Mouse (Mus musculus) forebrain, embryonic 12.5 days (tissue): Measurements from ENCODE around the gene Zfp276. TPM values are rescaled to one million over a fixed set of nuclear protein-coding genes. Genes with fewer than 3 reads are reported as not detected.
A peak's percentile ranks its signal among the peaks of the same experiment; 100 is the strongest.

Experiments used
- ATAC-seq: fragments of 200-750 bp; cut with Nextera tagmentation; 2 replicates; pipeline ENCODE4 v1.8.0; 2017; ENCODE audit warnings: moderate TSS enrichment; ENCODE audit not compliant: low FRiP score
- H3K27ac ChIP-seq: fragments of 300-500 bp; sonication (generic); 2 replicates; pipeline ENCODE4 v1.5.1; 2016; ENCODE audit warnings: mild to moderate bottlenecking
- H3K27me3 ChIP-seq: fragments of 300-500 bp; sonication (generic); 2 replicates; pipeline ENCODE4 v1.6.1; 2016; ENCODE audit warnings: mild to moderate bottlenecking
- H3K36me3 ChIP-seq: fragments of 300-500 bp; sonication (generic); replicated peaks from 2 replicates; pipeline ENCODE4 v1.6.1; 2016; ENCODE audit warnings: mild to moderate bottlenecking
- H3K4me1 ChIP-seq: fragments of 300-500 bp; sonication (generic); 2 replicates; pipeline ENCODE4 v1.6.1; 2016
- H3K4me2 ChIP-seq: fragments of 300-500 bp; sonication (generic); 2 replicates; pipeline ENCODE4 v1.6.1; 2016; ENCODE audit warnings: mild to moderate bottlenecking, moderate library complexity
- H3K4me3 ChIP-seq: fragments of 300-500 bp; sonication (generic); replicated peaks from 2 replicates; pipeline ENCODE4 v1.5.1; 2016; ENCODE audit warnings: mild to moderate bottlenecking
- H3K9ac ChIP-seq: fragments of 300-500 bp; sonication (generic); 2 replicates; pipeline ENCODE4 v1.6.1; 2016; ENCODE audit warnings: mild to moderate bottlenecking
- H3K9me3 ChIP-seq: fragments of 300-500 bp; sonication (generic); 2 replicates; pipeline ENCODE4 v1.6.1; 2016
- WGBS: fragments of 180-500 bp; shearing (Covaris S2); methylation state at CpG from one replicate; pipeline ENCODE4 v1.1.7; 2016; 5-methylcytosine and 5-hydroxymethylcytosine counted together
- polyA plus RNA-seq: library from polyadenylated mRNA; unstranded; fragments of >200 nt; fragmentation: Nextera tagmentation; extraction: Ambion mirVana; gene quantifications from 2 replicates; pipeline ENCODE4 v1.2.1, GENCODE M21; 2016

Gene Zfp276
- polyA plus RNA-seq, 1 experiment from 2014 or later, result 25.8 TPM

DNA sequence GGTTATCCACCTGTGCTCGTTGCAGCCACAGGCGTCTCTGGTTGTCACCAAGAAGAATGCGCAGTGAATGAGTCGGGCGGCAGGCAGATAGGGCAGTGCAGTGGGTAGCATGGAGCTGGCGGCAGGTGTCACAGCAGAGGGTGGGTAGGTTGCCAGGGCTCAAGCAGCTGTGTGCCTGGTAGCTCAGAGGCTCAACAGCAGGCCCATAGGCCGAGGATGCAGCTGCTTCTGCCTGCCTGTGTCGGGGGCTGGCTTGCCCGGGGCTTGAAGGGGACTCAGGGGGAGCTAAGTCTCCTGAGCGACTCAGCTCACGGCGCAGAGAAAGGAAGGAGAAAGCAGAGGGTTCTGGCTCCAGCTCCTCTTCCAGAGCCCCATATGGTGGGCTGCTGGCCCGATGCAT, 20.7 kb upstream of the Zfp276 start:
- 64% methylated on average over 13 of the region's 13 CpGs for WGBS
- Histone ChIP-seq H3K9ac (no peak overlapping the region), H3K4me1 (peaks cover 20% of the 10 kb centered on the region), H3K27ac (no peak overlapping the region), H3K4me2 (no peak overlapping the region), H3K9me3 (no peaks in the 10 kb centered on the region), H3K4me3 (no peak overlapping the region), H3K27me3 (peaks cover 46% of the 10 kb centered on the region), H3K36me3 (peaks cover 12% of the 10 kb centered on the region)
- no peak for ATAC-seq

GRCm38 (mm10) chr8:123233760-123234159, 20.2 kb upstream of the Zfp276 start:
- H3K27ac ChIP-seq, result no peak overlapping the region
- H3K27me3 ChIP-seq, result peaks cover 46% of the 10 kb centered on the region
- no peak overlapping the region for H3K4me2 ChIP-seq
- no peaks in the 10 kb centered on the region for H3K9me3 ChIP-seq
- H3K4me3 ChIP-seq, result no peak overlapping the region
- H3K4me1 ChIP-seq, result peaks cover 20% of the 10 kb centered on the region
- 81% methylated on average over 11 of the region's 11 CpGs for WGBS
- peaks cover 9% of the 10 kb centered on the region; the same call in 1 of the 2 replicates for H3K36me3 ChIP-seq
- ATAC-seq, result no peak
- H3K9ac ChIP-seq, result no peak overlapping the region

DNA sequence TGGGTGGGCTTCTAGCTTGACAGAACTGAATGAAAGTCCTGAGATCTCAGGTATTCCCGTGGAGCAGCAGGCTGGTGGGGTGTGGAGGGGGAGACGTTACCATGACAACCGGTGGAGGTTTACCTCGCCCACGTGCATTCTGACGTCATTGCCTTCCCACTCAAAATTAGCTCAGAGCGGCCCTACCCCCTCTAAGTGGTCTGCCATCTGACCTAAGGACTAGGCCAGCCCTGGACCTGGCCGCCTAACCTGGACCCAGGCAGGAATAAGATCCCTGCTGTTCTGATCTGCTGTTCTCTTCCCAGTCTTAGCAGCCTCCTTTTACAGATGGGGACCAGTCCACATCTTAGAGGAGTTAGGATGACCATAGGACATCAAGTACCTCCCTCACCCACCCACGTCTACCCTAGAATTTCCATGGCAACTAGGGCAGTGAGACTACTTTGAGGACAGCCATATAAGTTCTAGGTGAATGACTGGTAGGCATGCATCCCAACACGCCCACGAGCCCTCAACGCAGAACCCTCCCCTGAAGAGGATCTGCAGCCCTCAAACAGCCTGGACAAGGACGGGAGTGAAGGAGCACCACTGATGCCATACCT, 19.0 kb upstream of the Zfp276 start:
- H3K9ac ChIP-seq, result no peak overlapping the region; the same call in 1 of the 2 replicates
- WGBS, result 37% methylated on average over 13 of the region's 13 CpGs
- H3K9me3 ChIP-seq, result no peaks in the 10 kb centered on the region
- 0 out of 2 replicates have a peak, but pooled peaks cover 3% of the 10 kb centered on the region for H3K36me3 ChIP-seq
- H3K27ac ChIP-seq, result no peak overlapping the region
- H3K27me3 ChIP-seq, result peaks cover 46% of the 10 kb centered on the region
- peaks cover 20% of the 10 kb centered on the region for H3K4me1 ChIP-seq
- no peak for ATAC-seq
- peak overlapping the region; percentile 83 for H3K4me2 ChIP-seq
- peak overlapping the region; percentile 46 for H3K4me3 ChIP-seq

GRCm38 (mm10) chr8:123235520-123236497, 18.2 kb upstream of the Zfp276 start, which contains the start of gene Spata2l:
Spata2l (minus strand) TSS chr8:123236233.
- ATAC-seq, result peak; percentile 83
- Histone ChIP-seq H3K36me3 (no peaks in the 10 kb centered on the region), H3K27me3 (peaks cover 46% of the 10 kb centered on the region), H3K4me1 (peaks cover 20% of the 10 kb centered on the region), H3K9ac (peak within 1 kb of the TSS; percentile 50), H3K4me3 (peak within 1 kb of the TSS; percentile 46), H3K9me3 (no peaks in the 10 kb centered on the region), H3K4me2 (peak within 1 kb of the TSS; percentile 83), H3K27ac (no peak within 1 kb of the TSS)
- WGBS, result 2% methylated on average over 57 of the region's 57 CpGs

DNA sequence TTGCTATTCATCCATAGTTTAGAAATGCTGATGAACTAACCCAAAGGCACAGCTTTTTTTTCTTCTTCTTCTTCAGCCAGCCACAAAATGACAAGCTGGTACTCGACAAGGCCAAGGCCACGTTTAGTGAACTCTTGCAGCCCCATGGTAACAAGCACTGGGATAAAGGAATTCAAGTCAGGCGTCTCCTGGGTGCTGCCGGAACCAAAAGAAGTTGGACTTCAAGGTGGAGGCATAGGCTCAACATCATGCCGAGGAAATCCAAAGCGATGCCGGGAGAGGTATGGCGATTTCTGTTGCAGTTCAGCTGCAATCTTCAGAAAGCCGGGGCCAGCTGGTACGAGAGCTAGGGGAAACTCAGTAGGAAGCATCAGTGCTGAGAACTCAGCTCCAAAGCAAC, 14.6 kb upstream of the Zfp276 start:
- Histone ChIP-seq H3K9ac (no peak overlapping the region), H3K4me3 (no peak overlapping the region), H3K9me3 (no peaks in the 10 kb centered on the region), H3K4me2 (no peak overlapping the region), H3K27ac (no peak overlapping the region), H3K4me1 (peaks cover 20% of the 10 kb centered on the region), H3K27me3 (peaks cover 28% of the 10 kb centered on the region), H3K36me3 (peaks cover 29% of the 10 kb centered on the region)
- 88% methylated on average over 10 of the region's 10 CpGs for WGBS
- no peak for ATAC-seq

- Histone ChIP-seq H3K9ac (no peak overlapping the region), H3K27ac (no peak overlapping the region), H3K4me2 (no peak overlapping the region), H3K4me3 (no peak overlapping the region), H3K9me3 (no peaks in the 10 kb centered on the region), H3K4me1 (no peaks in the 10 kb centered on the region), H3K36me3 (peaks cover 58% of the 10 kb centered on the region), H3K27me3 (no peaks in the 10 kb centered on the region)
- ATAC-seq, result no peak
- 90% methylated on average over 7 of the region's 7 CpGs for WGBS
These were observed 11.7 kb upstream of the Zfp276 start for GRCm38 (mm10) chr8:123242107-123242923.

GRCm38 (mm10) chr8:123243053-123243452, 10.9 kb upstream of the Zfp276 start:
- no peak for ATAC-seq
- 73% methylated on average over 11 of the region's 11 CpGs for WGBS
- no peak overlapping the region for H3K9ac ChIP-seq

DNA sequence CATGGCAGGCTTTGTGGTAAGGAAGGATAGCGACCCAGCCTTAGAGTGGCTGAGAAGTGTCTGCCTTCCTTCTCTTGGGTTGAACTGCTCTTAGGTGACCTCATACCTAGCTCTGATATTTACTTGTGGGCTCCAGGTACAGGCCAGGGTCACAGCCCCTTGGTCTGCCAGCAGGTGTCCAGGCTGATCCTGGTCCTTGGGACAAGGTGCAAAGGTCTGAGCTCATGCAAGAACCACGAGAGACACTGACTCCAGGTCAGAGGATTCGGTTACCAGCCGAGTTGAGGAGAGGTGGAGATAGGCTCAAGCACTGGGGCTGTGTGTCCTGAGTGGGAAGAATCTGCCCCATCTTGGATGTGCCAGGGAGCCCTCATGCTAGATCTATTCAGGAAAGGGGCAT, 9.6 kb upstream of the Zfp276 start:
- 90% methylated on average over 4 of the region's 4 CpGs for WGBS
- no peak for ATAC-seq
- Histone ChIP-seq H3K4me3 (no peak overlapping the region), H3K9me3 (no peaks in the 10 kb centered on the region), H3K4me2 (no peak overlapping the region), H3K4me1 (no peaks in the 10 kb centered on the region), H3K27me3 (no peaks in the 10 kb centered on the region), H3K27ac (no peak overlapping the region), H3K36me3 (peaks cover 79% of the 10 kb centered on the region), H3K9ac (no peak overlapping the region)

More at GRCm38 (mm10) chr8:123243053-123243452, 10.9 kb upstream of the Zfp276 start:
- Histone ChIP-seq H3K4me1 (no peaks in the 10 kb centered on the region), H3K4me3 (no peak overlapping the region), H3K27me3 (no peaks in the 10 kb centered on the region), H3K9me3 (no peaks in the 10 kb centered on the region), H3K36me3 (peaks cover 66% of the 10 kb centered on the region), H3K4me2 (no peak overlapping the region), H3K27ac (no peak overlapping the region)

- no peak for ATAC-seq
- Histone ChIP-seq H3K27ac (no peak overlapping the region), H3K4me2 (no peak overlapping the region), H3K4me3 (no peak overlapping the region), H3K27me3 (no peaks in the 10 kb centered on the region), H3K9me3 (no peaks in the 10 kb centered on the region), H3K36me3 (peaks cover 89% of the 10 kb centered on the region), H3K9ac (no peak overlapping the region), H3K4me1 (no peaks in the 10 kb centered on the region)
- 90% methylated on average over 12 of the region's 12 CpGs for WGBS
These were observed 8.5 kb upstream of the Zfp276 start for GRCm38 (mm10) chr8:123245543-123245942.

- Histone ChIP-seq H3K27me3 (no peaks in the 10 kb centered on the region), H3K9ac (no peak overlapping the region), H3K9me3 (no peaks in the 10 kb centered on the region), H3K4me2 (no peak overlapping the region), H3K4me3 (no peak overlapping the region), H3K27ac (no peak overlapping the region), H3K36me3 (peaks cover 87% of the 10 kb centered on the region), H3K4me1 (peaks cover under 1% of the 10 kb centered on the region)
- 98% methylated on average over 6 of the region's 6 CpGs for WGBS
- no peak for ATAC-seq
These were observed 6.2 kb upstream of the Zfp276 start for GRCm38 (mm10) chr8:123247748-123248147.

DNA sequence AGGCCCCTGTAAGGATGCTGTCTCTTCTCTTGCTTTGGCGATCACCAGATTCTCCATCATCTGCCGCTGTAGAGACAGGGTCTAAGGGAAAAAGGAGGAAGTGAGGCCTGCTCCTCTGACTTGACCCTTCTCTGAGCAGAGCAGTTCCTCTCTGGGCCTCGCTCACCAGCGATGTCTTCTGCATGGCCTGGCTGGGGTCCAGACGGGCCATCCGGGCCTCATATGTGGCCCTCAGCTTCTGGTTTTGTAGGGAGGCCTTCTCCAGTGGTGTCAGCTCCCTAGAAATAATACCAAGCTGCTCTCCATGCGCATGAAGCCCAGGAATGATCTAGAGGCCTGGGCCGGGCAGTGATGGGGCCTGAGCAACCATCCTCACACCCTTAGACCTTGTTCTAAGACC, 5.4 kb upstream of the Zfp276 start:
- H3K4me1 ChIP-seq, result peaks cover 8% of the 10 kb centered on the region
- ATAC-seq, result no peak
- H3K9me3 ChIP-seq, result no peaks in the 10 kb centered on the region
- H3K27ac ChIP-seq, result no peak overlapping the region
- WGBS, result 92% methylated on average over 8 of the region's 8 CpGs
- no peak overlapping the region for H3K4me2 ChIP-seq
- no peak overlapping the region for H3K4me3 ChIP-seq
- H3K36me3 ChIP-seq, result peaks cover 79% of the 10 kb centered on the region
- no peaks in the 10 kb centered on the region for H3K27me3 ChIP-seq
- H3K9ac ChIP-seq, result no peak overlapping the region

GRCm38 (mm10) chr8:123250940-123251339, 3.1 kb upstream of the Zfp276 start:
- H3K4me3 ChIP-seq, result no peak overlapping the region
- no peak overlapping the region for H3K4me2 ChIP-seq
- H3K27ac ChIP-seq, result no peak overlapping the region
- no peak for ATAC-seq
- peaks cover 57% of the 10 kb centered on the region for H3K36me3 ChIP-seq
- peaks cover 22% of the 10 kb centered on the region for H3K4me1 ChIP-seq
- H3K9me3 ChIP-seq, result no peaks in the 10 kb centered on the region
- no peaks in the 10 kb centered on the region for H3K27me3 ChIP-seq
- no peak overlapping the region for H3K9ac ChIP-seq
- 93% methylated on average over 5 of the region's 5 CpGs for WGBS
